Mouse (Mus musculus): Measurements from ENCODE around the gene Ptchd1.
A peak's percentile ranks its signal among the peaks of the same experiment; 100 is the strongest.

Ptchd1 gene

DNA sequence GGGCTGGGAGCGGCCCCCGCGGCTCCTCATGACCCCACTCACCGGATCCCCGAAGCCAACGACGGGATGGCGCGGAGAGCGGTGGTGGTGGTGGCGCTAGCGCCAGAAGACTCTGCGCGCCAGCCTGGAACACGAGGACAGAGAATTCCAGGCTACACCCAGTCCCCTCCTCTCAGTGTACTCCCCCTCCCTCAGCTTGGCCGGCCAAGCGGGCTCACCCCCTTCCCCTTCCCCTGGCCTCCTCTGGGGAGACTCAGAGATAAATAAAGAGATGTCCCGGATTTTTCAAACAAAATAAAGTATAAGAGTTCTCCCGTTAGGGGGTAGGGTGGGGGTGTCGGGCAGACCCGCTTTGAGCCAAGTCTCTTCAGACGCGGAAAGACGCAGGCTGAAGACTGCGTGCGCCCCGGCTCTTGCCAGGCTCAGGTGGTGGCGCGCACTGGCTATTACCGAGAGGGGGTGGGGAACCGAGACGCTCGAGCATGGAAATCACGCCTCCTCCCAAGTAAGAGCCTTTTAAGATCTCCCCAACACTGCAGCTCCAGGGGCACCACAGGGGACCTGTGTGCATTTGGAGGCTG lies at the start of gene Ptchd1:
Gene Ptchd1, minus strand, starts transcription at position 114 of the 581 bp plus-strand sequence.
- DNase-seq, result peak; percentile 75

DNA sequence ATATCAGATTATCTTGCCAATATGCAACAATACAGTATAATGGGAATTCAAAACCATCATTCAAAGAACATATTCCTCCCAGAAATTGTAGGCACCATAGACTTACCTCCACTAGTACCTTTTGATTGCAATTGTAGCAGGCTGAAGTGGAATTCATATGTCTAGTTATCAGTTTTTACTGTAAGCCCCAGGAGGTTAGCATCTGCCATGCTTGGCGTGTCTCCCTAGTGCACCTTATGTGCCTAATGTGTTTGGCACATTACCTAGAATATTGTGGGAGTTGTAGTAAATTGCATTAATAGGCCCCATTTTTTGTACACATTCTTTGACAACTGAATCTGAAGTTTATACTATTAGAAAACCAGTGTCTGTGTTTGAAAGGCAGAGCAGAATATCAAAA lies 34.4 kb upstream of the Ptchd1 start:
- peak; percentile 66 for DNase-seq

DNA sequence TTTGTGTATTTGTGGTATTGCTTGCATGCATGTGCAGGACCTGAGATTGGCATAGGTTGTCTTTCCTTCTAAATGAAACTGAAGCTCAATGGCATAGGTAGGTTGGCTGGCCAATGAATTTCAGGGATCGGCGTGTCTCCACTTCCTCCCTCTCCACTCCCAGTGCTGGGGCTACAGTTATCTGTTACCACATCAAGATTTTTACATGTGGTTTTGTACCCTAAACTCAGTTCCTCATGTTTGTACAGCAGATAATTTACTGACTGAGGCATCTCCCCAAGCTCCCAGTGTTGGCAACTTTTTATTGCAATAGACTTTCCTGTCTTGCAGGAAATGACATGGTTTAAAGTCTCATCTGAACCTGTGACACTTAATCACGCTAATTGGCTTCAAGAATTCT lies 22.4 kb upstream of the Ptchd1 start:
- no peak for DNase-seq

DNA sequence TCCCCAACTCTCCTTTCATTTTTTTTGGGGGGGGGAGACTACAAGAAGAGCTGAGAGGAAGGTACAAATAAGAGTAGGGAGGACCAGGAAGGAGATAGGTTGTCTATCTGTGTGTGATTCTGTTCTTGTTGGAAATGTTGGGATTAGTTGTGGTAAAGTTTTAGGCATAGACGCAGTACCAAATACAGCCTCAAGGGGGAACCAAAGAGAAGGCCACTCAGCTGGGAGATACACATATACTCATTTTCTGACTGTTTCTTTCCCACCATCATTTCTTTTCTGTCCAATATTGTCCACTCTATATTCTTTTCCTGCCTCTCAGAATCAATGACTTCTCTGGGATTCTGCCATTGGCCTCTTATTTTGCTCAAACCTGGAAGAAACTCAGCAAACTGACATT lies 20.4 kb upstream of the Ptchd1 start:
- peak; percentile 19 for DNase-seq

DNA sequence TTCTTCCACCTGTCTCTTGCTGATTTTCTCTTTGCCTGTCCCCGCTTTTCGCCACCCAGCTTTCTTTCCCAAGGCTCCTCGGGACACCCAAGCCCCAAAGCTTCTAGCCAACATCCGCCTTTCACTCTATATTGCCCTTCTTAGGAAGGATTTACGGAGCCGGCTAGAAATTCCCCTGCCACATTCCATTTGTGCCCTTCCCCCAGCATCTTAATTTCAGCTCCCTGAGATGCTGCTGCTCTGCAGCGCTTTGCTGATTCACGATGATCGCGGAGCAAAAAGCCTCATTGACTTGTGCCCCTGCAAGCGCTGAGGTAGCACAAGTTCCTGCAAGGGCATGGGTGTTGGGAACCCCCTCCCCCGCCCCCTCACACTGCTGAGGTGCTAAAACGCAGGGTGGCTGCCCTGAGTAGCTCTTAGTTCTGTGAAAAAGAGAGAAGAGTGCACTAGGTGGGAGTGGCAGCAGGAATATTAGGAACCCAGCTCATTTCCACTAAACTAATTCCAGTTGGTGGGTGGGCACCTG lies 2.1 kb upstream of the Ptchd1 start:
- DNase-seq, result peak; percentile 14

DNA sequence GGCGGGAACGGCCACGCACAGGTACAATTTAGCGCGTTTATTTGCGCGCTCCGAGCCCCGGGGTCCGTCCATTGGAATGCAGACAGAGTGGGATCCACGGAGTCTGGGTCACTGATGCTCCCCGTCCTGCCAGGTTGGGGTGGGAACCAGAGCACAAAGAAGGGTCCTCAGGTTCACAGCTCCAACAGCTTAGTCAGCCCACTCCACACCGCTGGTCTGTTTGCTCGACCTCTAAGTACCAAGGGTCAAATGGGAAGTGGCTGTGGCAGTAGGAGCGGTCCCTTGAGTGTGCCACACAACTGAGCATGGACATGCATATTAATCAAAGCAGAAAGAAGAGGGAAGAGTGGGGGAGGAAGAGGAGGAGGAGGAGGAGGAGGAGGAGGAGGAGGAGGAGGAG lies 1.3 kb upstream of the Ptchd1 start:
- DNase-seq, result no peak

DNA sequence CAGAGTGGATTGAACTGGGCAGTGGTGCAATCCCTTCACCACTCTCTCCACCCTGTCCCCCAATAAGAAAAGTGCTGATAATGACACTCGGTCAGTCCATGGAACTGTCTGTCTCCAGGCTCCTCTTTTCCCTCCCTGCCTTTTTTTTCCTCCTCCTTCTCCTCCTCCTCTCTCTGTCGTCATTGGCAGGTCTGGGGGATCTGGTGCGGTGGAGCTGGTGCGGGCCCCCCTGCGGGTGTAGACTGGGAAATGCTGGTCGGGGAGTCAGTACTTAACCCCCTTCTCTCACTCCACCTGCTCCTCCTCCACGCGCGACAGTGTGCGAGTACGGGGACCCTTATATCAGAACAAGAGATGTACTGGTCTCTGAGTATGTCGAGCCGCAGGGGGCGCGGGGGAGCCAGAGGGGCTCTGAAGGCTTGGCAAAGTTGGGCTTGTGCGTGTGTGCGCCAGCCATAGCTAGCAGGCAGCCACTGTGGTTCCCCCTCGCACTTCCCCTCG lies 777 bp upstream of the Ptchd1 start, which contains the start of gene Gm15155:
Gene Gm15155, plus strand, starts transcription at position 401 of the 501 bp plus-strand sequence.
- peak; percentile 66 for DNase-seq

DNA sequence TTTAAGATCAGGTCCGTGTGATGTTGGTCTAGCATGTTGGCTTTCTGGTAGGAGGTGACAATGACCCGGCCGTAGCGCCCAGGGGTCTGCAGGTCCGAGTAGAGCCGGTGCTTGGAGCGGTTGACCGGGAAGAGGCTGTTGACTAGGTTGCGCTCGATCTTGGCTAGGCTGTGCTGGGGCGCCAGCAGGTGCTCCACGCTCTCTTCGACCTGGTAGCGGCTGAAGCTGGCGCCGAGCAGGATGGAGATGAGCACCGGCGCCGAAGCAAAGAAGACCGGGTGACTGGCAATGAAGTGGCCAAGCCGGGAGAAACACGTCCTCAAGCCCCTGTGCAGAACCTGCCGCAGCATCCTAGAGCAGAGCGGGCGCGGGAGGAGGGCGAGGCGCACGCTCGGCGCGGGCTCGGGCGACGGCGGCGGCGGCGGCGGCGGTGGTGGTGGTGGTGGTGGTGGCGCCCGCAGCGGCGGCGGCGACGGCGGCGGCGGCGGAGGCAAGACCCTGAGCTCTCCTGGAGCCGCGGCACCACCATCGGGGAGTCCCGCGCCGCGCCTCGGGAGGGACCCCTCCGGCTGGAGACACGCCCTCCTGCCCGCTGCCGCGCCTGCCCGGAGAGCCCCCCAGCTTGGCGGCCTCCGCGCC lies 534 bp downstream of the Ptchd1 start:
- DNase-seq, result peak; percentile 60

DNA sequence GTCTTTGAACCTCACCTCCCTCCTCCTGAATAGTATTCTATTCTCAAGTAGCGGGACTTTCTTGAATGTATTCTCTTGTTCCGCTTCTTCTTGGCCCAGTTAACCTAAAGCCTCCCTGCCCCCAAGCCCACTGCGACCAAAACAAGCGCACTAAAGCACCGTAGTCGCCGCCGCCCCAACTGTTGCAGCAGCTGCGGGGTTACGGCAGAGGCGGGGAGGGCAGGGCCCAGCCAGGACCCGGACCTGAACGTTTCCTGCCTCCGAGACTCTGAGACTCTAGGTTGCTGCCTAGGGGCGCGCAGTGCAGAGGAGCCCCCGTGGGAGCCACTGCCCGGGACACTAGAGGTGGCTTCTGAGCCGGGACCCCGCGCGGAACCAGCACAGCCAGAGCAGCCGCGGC lies 1.1 kb downstream of the Ptchd1 start:
- peak; percentile 55 for DNase-seq

DNA sequence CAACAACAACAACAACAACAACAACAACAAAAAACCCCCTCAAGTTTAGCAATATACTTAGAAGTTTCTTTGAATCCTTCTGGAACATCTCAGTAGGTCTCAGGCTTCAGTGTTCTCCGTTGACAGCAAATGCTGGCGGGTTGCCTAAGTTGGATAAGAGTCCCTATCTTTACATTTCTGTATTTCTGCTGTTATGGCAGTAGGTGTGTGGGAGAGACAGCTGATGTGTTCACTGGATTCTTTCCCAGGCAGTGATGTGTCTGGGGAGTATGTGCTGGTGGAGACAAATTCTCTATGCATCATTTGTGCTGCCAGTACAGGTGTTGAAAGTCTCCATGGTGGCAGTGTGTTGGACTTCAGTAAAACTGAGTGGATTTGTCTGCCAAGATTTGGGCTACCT lies 22.4 kb downstream of the Ptchd1 start:
- DNase-seq, result no peak

DNA sequence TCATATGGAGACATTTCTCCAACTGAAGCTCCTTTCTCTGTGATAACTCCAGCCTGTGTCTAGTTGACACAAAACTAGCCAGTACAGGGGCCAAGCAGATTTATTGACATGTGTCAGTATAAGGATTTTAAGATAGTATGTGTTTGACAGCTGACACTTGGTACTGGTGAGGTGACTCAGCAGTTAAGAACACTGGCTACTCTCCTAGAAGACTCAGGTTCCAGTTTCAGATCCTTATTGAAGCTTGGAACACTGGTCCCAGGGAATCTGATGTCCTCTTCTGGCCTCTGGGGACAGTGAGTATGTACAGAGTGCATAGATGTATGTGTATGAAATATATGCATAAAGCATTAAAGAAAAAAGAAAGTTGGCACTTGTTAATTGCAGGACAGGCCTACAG lies 27.2 kb downstream of the Ptchd1 start:
- no peak for DNase-seq

DNA sequence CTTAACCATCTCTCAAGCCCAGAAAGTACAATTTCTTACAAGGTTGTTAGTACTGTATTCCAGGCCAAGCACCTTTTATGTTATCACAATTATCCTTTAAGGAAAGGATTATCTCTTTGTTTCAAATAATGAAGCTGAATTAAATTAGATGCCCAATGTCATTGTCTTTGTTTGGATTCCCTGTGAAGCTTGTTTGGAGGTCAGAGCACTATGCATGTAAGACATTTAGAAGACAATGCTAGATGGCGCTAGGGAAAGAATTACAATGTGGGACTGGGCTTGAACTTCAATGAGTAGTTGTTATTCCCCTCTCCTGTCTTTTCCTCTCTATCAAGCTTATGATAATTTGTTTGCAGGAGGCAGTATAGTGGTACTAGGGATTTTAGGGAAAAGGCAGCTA lies 28.9 kb downstream of the Ptchd1 start:
- no peak for DNase-seq

DNA sequence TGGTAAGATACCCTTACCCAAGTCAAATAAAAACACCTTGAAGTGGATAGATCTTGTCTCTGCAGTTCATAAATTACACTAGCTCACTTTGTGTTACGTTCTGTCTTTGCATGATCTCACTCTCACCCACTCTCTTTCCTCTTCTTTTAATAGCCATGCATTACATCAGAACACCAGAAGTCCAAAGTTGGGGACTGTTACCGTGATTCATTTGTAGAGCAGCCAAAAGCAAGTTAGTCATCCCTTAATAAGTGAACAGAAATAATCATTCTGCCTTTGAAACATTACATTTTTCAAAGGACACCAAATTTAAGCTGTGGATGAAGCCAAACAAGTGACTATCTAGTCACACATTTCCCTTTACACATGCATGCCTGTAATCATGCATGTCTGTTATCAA lies 31.1 kb downstream of the Ptchd1 start:
- DNase-seq, result no peak

DNA sequence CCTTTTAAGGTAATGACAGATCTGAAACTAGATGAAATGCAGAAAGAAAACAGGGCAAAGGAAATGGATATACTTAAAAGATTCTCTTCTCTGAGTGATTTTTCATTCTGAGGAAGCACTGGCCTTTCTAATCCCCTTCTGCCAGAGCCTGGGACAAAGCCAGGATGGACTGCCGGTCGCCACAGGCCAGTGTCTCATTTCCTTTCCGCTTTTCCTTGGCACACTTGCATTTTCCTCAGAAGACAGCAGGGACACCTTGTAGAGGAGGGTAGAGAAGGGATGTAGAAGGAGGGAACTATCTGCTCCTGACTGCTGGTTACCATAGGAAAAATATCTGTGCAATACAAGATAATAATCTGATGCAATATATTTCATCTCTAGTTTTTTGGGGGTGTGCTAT lies 32.1 kb downstream of the Ptchd1 start:
- peak; percentile 85 for DNase-seq

DNA sequence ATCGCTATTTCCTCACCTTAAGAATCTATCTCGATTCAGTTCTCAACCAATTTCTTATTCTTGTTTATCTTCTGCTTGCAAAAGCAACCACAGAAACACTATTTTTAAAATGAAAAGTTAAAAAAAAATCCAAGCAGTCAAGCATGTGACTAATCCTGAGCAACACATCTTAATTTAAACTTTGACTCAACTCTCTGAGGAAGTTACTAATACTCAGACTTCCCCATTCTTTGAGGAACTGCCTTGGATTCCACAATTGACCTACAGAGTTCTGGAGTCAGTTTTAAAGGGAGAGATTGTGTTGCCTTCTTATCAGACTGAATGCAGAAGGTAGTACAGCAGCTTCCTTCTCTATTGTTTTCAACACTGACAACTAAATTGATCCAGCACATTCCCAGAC lies 39.0 kb downstream of the Ptchd1 start:
- DNase-seq, result no peak

DNA sequence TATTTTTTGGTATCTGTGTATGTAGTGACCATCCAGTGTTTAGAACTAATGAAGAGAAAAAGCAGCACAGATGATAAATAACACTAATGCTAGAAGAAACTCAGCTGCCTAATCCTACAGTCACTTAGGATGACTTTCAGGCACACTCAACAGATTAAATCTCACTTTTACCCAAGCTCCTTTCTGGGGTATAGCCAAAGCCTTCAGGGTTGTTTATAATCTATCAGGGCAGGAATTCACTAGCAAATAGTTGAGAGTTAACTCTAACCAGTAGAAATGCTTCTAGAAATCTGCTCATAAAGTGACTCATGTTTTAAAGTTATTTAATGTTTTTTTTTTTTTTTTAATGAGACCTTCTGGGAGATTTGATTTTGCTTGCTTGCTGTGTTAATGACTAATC lies 43.8 kb downstream of the Ptchd1 start:
- no peak for DNase-seq

DNA sequence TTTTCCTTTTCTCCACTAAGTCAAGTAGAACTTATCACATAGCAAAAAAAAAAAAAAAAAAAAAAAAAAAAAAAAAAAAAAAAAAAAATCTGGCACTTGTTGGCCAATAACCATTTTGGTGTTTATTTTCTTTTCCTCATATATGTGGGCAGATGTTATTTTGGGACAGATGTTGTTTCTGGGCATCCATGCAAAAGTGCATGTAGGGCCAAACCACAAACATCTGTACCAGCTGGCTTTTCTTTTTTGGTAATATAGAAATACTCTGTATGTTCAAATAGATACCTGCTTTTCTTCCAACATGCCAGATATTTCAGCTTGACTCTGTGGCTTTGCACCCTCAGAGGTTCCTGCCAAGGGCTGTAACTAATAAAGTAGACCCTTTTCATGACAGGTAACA lies 51.2 kb downstream of the Ptchd1 start:
- no peak for DNase-seq

DNA sequence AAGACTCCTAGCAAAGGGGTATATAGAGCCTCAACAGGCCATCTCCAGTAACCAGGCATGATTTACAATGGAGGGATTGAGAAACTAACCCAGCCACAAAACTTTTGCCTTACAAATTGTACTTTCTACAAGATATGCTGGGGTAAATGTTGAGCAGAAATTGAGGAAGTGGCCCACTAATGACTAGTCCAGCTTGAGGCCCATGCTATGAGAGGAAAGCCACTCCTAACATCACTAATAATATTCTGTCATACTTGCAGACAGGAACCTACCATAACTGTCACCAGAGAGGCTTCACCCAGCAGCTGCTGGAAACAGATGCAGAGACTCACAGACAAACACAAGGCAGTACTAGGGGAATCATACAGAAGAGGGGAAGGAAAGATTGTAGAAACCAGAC lies 79.8 kb downstream of the Ptchd1 start:
- DNase-seq, result no peak
